Mouse (Mus musculus) gastrocnemius, postnatal 10 days (tissue): ENCODE results near the gene Mpdu1. TPM values are rescaled to one million over a fixed set of nuclear protein-coding genes. Genes with fewer than 3 reads are reported as not detected.
"Not testable (repeated sequence)": the region's sequence is repeated elsewhere in the genome, so short reads cannot be mapped to it uniquely, and the experiment has no call there.

Source experiments
- DNase-seq: peaks from one replicate; pipeline ENCODE4 v3.0.0; 2021; ENCODE audit warnings: mixed read lengths
- total RNA-seq, 2 experiments: library from RNA; stranded (reverse); gene quantifications; 2 replicates each; pipeline ENCODE4 v1.2.3; 2021

Gene Mpdu1
- total RNA-seq, 2 experiments from 2014 or later, result 21.1 to 21.3 TPM

DNA sequence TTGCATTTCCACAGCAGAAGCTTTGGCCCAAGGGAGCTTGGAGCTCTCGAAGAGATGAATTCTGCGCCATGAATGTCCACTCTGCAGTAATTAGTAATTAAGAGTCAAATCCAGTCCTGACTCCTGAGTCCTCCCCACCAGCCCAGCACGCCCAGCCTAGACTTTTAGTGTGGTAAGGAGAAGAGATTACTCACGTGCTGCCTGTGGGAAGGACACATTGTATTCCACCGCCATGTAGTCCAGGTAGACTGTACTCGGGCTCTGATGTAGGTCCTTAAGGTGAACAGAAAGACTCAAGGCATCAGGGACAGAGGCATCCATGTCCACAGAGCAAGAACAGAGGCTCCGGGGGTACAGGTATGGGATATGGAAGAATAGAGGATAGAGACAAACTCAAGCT, 2.4 kb upstream of the Mpdu1 start:
- DNase-seq, result no peak

DNA sequence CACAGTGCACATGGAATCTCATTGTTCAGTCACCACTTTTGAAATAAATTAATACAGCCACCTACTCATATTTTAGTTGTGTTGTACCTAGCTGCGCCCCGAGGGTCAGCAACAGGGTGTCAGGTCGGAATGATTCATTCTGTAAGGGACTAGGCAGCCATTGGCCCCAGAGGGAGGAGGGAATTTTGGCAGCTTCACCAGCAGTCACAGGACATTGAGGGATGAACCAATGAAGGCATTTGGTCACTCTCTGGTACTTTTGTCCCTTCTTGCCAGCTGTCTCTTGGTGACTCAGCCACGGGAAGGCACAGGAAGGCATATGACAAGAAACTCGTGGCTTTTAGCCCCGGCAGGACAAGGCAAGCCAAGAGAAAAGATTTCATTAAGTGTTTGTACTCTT, 1.4 kb upstream of the Mpdu1 start:
- DNase-seq, result no peak

DNA sequence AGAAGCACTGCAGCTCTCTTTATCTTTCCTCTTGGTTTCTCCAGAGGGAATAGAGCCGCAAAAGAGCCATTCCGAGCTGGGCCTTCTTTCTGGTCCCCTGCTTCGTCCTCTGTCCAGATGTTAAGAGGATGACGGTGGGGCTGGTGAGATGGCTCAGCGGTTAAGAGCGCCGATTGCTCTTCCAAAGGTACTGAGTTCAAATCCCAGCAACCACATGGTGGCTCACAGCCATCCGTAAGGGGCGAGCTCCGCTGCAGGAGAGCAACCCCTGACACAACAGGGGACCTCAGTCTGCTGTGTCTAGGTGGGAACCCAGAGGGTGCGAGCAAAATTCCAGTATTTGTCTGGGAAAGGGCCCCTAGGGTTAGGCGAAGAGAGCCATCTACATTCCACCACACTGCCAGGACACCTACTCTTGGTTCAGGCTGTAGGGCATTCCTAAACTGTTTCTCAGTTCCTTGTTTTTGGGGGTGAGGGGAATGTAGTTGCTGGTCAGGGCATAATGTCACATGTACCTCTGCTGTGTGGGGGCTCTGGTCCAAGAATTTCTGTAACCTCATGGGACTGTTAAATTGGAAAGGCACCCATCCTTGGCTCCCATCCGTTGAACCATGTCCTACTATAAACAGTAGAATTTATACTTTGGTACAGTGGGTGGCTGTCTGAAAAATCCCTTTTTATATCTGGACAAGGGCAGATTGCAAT, 677 bp upstream of the Mpdu1 start:
- DNase-seq, result no peak

DNA sequence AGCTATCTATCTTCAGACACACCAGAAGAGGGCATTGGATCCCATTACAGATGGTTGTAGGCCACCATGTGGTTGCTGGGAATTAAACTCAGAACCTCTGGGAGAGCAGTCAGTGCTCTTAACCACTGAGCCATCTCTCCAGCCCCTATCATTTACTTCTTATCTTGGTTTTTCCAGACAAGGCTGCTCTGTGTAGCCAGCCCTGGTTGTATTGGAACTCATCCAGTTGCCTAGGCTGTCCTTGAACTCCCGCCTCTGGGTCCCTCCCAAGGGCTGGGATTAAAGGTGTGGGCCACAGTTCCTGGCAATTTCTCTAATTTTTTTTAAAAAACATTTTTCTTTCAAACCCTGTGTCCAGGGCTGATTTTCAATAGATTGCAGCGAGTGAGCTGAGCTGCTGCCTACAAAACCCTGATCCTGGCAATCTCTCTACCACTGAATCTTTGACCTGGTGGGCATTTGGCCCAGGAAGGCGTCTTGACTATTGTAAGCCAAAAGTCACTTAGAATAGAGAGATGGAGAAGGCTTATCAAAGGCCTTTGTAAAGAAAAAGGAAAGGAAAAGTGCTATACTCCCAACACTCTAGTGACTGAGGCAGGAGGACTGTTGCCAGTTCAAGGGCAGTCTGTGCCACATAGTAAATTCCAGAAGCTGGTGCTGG, 1.1 kb downstream of the Mpdu1 start:
- DNase-seq, result no peak

DNA sequence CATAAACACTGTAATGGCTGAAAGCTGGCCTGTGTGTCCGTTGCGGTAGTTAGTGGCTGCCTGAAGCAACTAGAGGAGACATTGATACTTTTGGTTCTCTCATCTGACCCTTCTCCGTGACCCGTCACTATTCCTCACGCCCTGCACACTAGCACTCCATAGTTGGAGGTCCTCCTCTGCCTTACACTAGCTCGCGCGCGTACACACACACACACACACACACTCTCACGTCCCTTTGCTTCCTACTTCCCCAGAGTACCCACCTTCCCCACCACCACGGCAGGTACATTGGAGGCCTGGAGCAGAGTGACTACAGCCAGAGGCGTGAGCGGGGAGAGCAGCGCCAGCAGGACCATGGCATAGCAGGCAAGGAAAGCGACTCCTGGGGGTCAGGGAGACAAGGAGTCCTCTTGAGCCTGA, 5.0 kb downstream of the Mpdu1 start:
- no peak for DNase-seq

DNA sequence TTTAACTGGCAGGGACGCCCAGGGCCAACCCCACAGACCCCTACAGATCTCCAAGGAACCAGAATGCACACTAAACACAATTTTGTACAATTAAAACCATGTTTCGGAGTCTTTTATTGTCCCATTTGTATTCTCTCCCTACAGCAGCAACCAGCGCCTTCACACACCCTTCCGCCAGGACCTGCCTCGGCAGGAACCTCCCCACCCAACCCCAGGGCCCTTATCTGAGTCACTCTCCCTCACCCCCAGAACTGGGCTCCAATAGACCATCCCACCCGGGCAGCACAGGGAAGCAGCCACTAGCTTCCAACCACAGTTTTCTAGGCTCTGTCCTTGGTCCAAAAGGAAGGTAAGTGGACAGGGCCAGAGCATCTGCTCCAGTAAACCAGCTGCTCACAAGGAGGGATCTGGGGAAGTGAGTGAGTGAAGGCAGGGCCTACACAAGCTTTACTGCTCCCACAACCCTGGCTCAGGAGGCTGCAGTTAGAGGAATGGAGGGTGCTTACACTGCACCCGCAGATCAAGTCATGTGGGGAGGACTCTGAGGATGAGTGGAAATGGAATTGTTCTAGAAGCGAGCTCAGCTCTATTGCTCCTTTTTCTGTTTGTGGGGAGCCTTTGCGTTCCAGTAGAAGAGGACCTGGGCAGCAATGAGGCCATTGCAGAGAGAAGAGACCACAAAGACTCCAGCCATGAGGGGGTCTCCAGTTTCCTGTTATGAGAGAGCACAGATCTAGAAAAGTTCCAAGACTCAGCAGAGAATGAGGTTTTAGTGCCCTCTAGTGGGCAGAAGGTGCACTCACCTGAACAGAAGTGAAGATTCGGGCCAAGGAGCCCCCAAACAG, 5.6 kb downstream of the Mpdu1 start:
- no peak for DNase-seq

DNA sequence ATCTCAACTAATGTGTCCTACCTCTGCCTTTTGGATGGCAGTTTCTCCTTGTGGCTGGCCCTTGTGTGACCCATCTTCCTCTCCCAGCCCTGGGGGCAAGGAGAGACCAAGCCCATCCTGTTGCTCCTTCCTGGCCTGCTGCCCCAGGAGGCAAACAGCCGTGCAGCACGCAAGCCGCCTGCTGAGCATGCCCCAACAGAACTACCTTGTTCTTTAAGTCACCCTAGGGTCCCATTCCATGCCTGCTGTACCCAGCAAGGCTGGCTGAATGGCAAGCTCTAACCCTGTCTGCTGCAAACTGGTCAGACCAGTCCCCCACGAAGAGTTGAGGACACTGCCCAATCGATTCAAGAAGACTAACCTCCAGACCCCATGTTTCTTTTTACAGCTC, 6.4 kb downstream of the Mpdu1 start:
- DNase-seq, result no peak

DNA sequence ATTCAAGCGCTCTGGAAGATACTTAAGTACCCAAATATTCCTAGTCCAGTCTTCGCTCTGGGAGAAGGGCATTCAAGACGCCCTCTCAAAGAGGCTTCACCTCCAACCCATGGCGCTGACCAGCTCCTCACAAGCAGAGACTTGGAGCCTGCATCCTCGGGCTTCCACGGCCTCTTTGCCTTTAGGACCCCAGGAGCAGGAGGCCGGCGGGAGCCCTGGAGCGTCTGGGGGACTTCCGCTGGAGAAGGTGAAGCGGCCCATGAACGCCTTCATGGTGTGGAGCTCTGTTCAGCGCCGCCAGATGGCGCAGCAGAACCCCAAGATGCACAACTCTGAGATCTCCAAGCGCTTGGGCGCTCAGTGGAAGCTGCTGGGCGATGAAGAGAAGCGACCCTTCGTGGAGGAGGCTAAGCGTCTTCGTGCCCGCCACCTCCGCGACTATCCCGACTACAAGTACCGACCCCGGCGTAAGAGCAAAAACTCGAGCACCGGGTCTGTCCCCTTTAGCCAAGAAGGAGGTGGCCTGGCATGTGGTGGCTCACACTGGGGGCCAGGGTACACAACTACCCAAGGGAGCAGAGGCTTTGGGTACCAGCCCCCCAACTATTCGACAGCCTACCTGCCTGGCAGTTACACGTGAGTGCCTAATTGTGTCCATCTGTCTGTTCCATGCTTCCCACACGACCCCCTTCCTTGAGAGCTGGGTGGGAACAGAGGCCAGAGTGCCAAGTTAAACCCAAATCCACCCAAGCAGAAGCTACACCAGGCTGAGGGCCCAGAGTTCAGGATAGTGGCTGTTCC, 7.0 kb downstream of the Mpdu1 start, which contains the start of gene Sox15:
Gene Sox15, plus strand, starts transcription at position 51 of the 801 bp plus-strand sequence.
- DNase-seq, result peak; percentile 73

DNA sequence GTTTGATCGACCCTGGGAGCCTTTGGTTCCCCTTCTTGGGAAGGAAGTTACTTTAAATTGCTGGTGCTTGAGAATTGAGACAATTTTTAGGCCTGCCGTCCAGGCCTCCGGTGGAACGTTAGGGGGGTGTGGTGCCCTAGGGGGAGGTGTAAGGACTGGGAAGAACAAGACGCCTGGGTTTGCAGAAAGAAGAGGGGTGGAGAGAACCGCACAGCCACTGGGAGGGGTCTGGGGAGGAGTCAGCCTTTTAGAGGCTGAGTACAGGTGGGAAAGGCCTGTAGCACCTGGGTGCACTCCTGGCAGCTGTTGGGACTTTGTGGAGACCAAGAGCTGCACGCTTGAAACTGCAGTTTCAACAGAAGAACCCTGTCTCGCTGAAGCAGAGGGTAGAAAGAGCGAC, 7.7 kb downstream of the Mpdu1 start:
- no peak for DNase-seq

DNA sequence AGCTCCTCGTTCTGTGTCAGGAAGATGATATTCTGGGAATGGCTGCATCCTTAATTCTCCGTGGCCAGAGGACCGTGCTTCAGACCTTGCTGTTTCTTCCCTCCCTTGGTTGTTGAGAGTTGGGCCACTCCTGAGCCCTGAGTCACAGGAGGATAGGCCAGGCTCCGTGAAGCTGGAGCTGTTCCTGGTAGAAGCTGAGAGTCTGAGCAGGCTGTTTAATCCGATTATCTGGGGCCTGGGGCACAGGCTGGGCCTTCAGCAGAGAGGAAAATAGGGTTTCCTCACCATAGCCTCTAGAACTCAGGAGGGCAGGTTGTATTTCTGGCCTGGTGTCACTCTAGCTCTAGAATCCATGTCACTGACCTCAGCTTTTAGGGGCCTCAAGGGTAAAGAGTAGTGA, 9.0 kb downstream of the Mpdu1 start:
- no peak for DNase-seq

DNA sequence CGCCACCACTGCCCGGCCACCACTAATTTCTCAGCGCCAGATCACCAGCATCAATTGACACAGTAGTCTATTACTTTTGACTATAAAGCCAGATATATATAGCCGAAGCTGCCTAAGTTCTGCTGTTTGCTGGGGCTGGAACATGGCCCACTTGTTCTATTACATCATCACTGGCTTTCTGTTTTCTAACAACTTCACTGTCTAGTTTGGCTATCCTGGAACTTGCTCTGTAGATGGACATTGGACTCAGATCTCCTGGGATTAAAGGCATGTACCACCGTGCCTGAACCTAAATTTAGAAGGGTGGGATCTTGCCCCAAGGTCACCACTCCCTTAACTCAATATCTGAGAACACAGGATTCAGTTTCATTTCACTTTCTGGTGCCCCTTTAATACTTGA, 16.6 kb downstream of the Mpdu1 start:
- DNase-seq, result no peak

DNA sequence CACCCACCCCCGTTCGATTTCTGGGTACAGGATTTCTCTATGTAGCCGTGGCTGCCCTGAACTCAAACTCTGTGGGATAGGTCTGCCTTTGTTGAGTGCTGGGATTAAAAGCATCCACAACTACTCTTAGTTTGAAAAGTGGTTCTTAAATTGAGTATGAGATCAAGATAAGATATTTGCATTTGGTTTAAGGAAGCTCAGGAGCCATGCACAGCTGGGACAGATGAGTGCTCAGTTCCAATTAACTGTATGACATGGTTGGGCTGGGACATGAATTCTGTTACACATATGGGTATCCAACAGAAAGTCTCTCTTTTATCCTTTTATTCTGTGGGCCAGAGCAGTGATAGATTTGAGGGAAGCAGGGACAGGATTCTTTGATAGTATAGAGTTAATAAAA, 27.0 kb downstream of the Mpdu1 start:
- no peak for DNase-seq

DNA sequence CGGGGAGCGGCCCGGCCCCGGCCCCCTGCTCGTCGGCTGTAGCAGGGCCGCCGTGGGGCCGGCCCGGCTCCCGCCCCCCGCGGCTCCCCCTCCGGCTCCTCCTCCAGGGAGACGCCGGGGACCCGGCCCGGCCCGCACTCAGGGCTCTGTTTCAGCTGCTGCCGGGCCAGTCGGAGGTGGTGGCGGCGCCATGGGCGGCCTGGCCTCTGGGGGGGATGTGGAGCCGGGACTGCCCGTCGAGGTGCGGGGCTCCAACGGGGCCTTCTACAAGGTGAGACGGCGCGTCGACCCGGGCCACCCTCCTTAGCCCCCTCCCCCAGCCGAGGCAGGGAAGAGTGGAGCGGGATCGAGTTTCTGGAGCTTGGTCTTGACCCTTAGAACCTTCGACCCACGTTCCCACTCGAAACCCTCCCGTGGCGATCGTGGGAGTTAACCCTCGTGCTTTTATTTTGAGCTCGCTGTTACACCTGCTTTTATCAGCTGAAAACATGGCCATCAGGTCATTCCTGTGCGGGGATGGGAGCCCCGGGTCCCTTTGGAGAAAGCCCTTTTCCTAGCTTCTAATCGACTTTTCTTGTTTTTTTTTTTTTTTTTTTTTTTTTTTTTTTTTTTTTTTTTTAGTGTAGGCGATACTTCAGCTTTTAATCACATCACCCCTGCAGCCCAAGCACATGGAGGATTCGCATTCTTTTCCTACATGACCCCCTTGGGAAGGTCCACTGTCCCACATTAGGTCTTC, 29.1 kb downstream of the Mpdu1 start:
- no peak for DNase-seq

DNA sequence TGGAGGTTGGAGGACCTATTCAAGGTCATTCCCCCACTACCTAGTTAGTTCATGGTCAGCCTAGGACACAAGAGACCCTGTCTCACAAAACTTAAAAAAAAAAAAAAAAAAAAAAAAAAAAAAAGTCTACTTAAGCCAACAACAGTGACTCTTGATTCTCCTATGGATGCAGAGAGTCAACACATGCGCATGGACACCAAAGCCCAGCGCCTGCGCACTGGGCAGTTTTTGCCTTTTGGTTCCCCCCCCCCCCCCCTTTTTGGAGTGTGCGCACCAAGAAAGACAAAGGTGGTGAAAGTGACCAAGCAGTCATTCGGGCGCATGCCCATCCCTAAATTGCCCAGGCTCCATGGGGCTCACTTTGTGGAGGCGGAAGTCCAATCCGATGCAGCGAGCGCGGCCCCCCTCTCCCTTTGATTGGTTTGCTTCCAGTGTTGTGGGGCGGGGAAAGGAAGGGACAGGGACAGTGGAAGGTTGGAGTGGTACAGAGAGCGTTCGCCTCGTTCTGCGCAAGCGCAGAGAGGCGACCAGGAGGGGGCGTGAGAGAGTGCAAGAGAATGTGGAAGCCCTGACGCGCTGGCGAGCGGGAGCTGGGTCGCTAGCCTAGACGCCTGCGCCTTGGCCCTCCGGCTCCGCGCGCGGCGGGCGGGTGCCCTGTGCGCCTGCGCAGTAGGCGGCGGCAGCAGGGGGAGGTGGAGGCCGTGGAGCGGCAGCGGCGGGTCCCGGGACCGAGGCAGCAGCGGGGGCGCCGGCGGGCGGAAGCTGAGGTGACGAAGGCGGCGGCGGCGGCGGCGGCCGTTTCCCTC, 30.0 kb downstream of the Mpdu1 start, which contains the start of gene Fxr2:
Gene Fxr2, plus strand, starts transcription at position 707 of the 806 bp plus-strand sequence.
- DNase-seq, result peak; percentile 100

DNA sequence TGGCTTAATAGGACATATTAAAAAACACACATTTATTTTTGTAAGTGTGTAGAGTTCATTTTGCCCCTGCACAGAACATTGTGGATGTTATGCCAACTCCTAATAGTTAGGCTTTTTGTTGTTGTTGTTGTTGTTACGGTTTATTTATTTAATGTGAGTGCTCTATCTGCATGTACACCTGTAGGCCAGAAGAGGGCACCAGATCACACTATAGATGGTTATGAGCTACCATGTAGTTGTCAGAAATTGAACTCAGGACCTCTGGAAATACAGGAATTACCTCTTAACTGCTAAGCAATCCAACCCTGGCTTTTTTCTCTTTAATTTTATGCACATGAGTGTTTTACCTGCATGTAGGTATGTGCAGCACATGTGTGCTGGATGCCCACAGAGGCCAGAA, 32.6 kb downstream of the Mpdu1 start:
- no peak for DNase-seq

DNA sequence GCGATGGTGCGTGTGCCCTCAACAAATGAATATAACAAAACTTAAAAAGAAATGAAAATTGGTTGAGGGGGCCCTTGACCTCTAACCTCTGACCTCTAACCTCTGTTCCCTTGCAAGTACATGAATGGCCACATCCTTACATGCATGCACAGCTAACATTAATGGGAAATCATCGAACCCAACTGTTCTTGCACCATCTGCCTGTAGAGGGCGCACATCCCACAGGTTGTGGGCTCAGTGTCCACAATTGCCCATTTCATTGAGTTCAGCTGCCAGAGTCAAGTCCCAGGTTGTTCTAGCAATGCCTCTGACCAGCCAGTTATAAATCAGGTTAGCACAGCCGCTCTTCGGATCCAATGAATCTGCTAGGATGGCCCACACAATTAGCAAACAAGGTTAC, 34.2 kb downstream of the Mpdu1 start:
- DNase-seq, result peak; percentile 75

DNA sequence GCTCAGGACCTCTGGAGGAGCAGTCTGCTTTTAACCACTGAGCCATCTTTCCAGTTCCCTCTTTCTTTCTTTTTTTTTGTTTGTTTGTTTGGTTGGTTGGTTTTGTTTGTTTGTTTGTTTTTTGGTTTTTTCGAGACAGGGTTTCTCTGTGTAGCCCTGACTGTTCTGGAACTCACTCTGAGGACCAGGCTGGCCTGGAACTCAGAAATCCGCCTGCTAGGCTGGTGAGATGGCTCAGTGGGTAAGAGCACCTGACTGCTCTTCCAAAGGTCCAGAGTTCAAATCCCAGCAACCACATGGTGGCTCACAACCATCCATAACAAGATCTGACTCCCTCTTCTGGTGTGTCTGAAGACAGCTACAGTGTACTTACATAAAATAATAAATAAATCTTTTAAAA, 38.1 kb downstream of the Mpdu1 start:
- not testable (repeated sequence) for DNase-seq

DNA sequence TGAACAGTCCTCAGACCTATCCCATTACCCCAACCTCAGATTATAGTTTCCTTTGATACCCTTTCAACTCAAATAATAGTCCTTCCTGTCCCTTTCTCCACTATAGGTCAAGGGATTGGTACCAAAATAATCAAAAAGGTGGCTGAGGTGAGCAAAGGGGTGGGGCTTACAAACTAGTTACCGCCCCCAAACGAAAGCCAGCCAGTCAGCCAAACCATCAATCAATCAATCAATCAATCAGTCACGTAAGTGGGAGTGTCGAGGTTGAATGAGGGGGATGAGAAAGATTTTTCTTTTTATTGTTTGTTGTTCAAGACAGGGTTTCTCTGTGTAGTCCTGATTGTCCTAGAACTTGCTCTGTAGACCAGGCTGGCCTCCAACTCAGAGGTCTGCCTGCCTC, 39.4 kb downstream of the Mpdu1 start:
- no peak for DNase-seq

DNA sequence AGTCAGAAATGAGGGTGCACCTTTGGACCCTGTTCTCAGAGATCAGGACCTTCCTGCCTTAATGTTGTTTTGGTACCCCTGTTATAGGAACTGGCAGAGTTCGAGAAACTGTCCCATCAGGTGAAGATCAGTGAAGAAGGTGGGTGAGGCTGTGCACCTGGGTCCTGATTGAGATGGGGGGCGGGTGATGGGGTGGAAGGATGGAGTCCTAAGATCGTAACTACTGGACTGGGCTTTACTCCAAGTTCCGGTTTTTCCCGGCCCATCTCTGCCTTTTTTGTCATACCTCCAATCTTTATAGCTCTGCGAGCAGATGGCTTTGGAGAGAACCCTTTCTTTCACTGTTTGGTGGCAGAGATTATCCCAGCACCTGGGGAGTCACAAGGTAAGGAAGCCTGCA, 40.0 kb downstream of the Mpdu1 start:
- DNase-seq, result no peak

DNA sequence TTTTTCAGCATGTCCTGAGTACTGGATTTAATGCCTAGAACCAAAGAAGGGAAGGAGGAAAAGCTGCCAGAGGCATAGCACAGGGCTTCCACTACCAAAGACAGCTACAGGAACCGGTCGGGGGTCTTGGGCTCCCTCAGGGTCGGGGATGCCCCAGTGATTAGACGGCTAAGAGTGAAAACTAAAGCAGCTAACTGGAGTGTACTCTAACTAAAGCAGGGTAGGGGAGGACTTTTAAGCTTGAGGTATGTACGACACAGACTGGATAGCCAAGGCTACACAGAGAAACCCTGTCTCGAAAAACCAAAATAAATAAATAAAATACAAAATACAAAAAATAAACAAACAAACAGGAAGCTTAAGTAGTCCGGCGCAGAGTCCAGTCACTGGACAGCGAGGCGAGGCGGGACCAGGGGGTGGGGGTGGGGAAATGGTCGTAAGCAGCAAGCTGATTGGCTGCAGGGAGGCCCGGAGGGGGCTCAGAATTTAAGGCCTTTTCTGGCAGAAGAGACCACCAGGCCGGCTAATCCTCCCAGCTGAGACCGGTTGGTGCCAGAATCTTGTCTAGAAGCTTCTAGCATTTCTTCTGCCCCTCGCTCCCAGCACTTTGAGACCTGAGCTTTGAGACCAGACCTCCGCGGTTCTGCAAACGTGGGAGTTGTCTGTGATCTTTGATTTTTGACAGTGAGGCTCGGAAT, 40.7 kb downstream of the Mpdu1 start, which contains the start of gene Sat2:
Gene Sat2, plus strand, starts transcription at position 454 of the 698 bp plus-strand sequence.
- peak; percentile 64 for DNase-seq
